Mouse (Mus musculus): Measurements from ENCODE around the gene Kcp.

- TF ChIP-seq POLR2A (IDR thresholded peaks at IDR 0.05; ENCODE audit: borderline replicate concordance, control insufficient read depth, low read depth, low read length), result no peak; the same call in 1 of the 2 replicates
- no peak for TF ChIP-seq CTCF (IDR thresholded peaks at IDR 0.05; ENCODE audit: control insufficient read depth, insufficient read depth, low read length)
Observed at GRCm38 (mm10) chr6:29473941-29474691, 33.6 kb downstream of the Kcp start.
